Mouse (Mus musculus) cerebellum, adult (tissue): Measurements from ENCODE around the gene Vsx2.

Experiments
- ATAC-seq: cut with Nextera tagmentation; 2 replicates; pipeline ENCODE4 v1.9.2; 2017; ENCODE audit warnings: mild to moderate bottlenecking, moderate library complexity, mixed read lengths; ENCODE audit not compliant: insufficient number of reproducible peaks, low FRiP score, low TSS enrichment

Gene Vsx2

GRCm38 (mm10) chr12:84571466-84572340 lies 2.1 kb downstream of the Vsx2 start:
- no peak for ATAC-seq

- no peak for ATAC-seq
Measured at GRCm38 (mm10) chr12:84572341-84572720, 2.8 kb downstream of the Vsx2 start.

GRCm38 (mm10) chr12:84573094-84573493 lies 3.5 kb downstream of the Vsx2 start:
- no peak for ATAC-seq

GRCm38 (mm10) chr12:84577768-84578439 lies 8.3 kb downstream of the Vsx2 start:
- ATAC-seq = no peak

- no peak for ATAC-seq
Measured at GRCm38 (mm10) chr12:84578440-84578770, 8.8 kb downstream of the Vsx2 start.

GRCm38 (mm10) chr12:84581285-84581684 lies 11.7 kb downstream of the Vsx2 start:
- ATAC-seq = no peak

- peak; percentile 68; the same call in 1 of the 2 replicates for ATAC-seq
Measured at GRCm38 (mm10) chr12:84589825-84590761, 20.5 kb downstream of the Vsx2 start.

- ATAC-seq = no peak
Measured at GRCm38 (mm10) chr12:84598324-84598723, 28.8 kb downstream of the Vsx2 start.

GRCm38 (mm10) chr12:84604001-84604400 lies 34.4 kb downstream of the Vsx2 start:
- no peak for ATAC-seq

GRCm38 (mm10) chr12:84605860-84606259 lies 36.3 kb downstream of the Vsx2 start:
- no peak for ATAC-seq

- no peak for ATAC-seq
Measured at GRCm38 (mm10) chr12:84611718-84612117, 42.2 kb downstream of the Vsx2 start.

GRCm38 (mm10) chr12:84612518-84612917 lies 43.0 kb downstream of the Vsx2 start:
- no peak for ATAC-seq

- ATAC-seq = no peak
Measured at GRCm38 (mm10) chr12:84614001-84614400, 44.4 kb downstream of the Vsx2 start.

GRCm38 (mm10) chr12:84614524-84614923 lies 45.0 kb downstream of the Vsx2 start:
- ATAC-seq = no peak

- ATAC-seq = peak; percentile 99
Measured at GRCm38 (mm10) chr12:84616977-84617630, 47.5 kb downstream of the Vsx2 start, which contains the start of gene Abcd4. Gene Abcd4 (minus strand): TSS chr12:84617413.

- no peak for ATAC-seq
Measured at GRCm38 (mm10) chr12:84617663-84618062, 48.1 kb downstream of the Vsx2 start.

- ATAC-seq = no peak
Measured at GRCm38 (mm10) chr12:84620975-84621374, 51.4 kb downstream of the Vsx2 start.

GRCm38 (mm10) chr12:84624601-84625000 lies 55.0 kb downstream of the Vsx2 start:
- no peak for ATAC-seq

GRCm38 (mm10) chr12:84625116-84625515 lies 55.6 kb downstream of the Vsx2 start:
- ATAC-seq = no peak

GRCm38 (mm10) chr12:84631867-84632266 lies 62.3 kb downstream of the Vsx2 start:
- ATAC-seq = no peak
